Mouse (Mus musculus) liver, adult 2 months (tissue): ENCODE data around the gene Uaca.

Source experiments
- CTCF ChIP-seq: fragments of 200-500 bp; IDR thresholded peaks from 2 replicates; pipeline ENCODE4 v1.5.1; 2011; ENCODE audit warnings: low read depth, low read length, control low read depth
- POLR2A ChIP-seq: fragments of 200-500 bp; IDR thresholded peaks from 2 replicates; pipeline ENCODE4 v1.6.1; 2011; ENCODE audit warnings: low read length, control low read depth; ENCODE audit not compliant: insufficient read depth; ENCODE audit errors: extremely low read depth

- TF ChIP-seq POLR2A (no peak), CTCF (no peak)
Measured at GRCm38 (mm10) chr9:60870451-60870850, 76.1 kb downstream of the Uaca start.
